Mouse (Mus musculus): ENCODE measurements at regions not wholly inside any gene's neighbourhood (a gene's known extent, or its start where the extent isn't known, plus 50 kb on each side); places are given as distances from the start of the nearest gene placed in this dataset.

GRCm38 (mm10) chr12:49449396-49449795 lies 64.4 kb downstream of the Gm43517 start:
- DNase-seq (ENCODE audit: low spot score in 2 of 2) = peak; percentile 23 to 46

GRCm38 (mm10) chr12:49468059-49468458 lies 83.1 kb downstream of the Gm43517 start:
- no peak for DNase-seq (ENCODE audit: low spot score in 2 of 2)

GRCm38 (mm10) chr12:49473371-49473770 lies 88.4 kb downstream of the Gm43517 start:
- peak; percentile 74 to 77 for DNase-seq (ENCODE audit: low spot score in 2 of 2)

- DNase-seq (ENCODE audit: low spot score in 2 of 2) = no peak
Observed at GRCm38 (mm10) chr12:49480656-49481055, 95.7 kb downstream of the Gm43517 start.

GRCm38 (mm10) chr12:49481151-49481550 lies 96.2 kb downstream of the Gm43517 start:
- DNase-seq (ENCODE audit: low spot score in 2 of 2) = no peak

- no peak for DNase-seq (ENCODE audit: low spot score in 2 of 2)
Observed at GRCm38 (mm10) chr12:49482367-49482766, 97.4 kb downstream of the Gm43517 start.

- no peak for DNase-seq (ENCODE audit: low spot score in 2 of 2)
Observed at GRCm38 (mm10) chr12:49484070-49484770, 99.2 kb downstream of the Gm43517 start.

GRCm38 (mm10) chr12:49513131-49513530 lies 128.2 kb downstream of the Gm43517 start:
- no peak for DNase-seq (ENCODE audit: low spot score in 2 of 2)

- no peak for DNase-seq (ENCODE audit: low spot score in 2 of 2)
Observed at GRCm38 (mm10) chr12:49514616-49515015, 129.6 kb downstream of the Gm43517 start.
